ENCODE assay signal across 7 mouse cellular contexts in the genomic region with DNA sequence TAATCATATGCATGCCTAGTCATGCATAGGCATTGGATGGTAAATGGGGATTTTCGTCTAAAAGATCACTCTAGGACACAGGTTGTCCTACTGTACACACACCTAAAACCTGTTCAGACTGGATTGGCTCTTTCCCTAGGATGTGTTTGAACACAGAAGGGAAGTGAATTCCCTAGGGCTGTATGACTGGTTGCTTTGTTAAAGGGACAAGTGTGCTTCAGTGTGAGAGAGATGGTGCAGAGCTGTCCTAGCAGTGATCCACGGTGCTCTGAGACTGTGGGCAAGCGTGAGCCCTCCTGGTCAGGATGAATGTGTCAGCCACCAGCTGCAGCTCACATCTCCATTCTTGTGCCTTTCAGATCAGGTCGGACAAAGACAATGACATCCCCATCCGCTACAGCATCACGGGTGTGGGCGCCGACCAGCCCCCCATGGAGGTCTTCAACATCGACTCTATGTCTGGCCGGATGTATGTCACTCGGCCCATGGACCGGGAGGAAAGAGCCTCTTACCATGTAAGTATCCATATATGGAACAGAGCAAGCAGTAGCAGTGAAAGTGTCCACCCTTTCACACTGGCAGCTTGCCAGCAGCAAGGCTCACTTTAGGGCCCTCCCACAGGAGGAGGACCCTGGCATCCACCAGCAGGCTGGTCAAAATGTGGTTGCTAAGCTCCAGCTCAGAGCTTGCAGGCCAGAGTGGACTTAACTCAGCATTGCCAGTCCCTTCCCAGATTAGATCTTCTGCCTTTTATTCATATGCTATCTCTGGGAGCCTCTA.
A peak's percentile ranks its signal among the peaks of the same experiment; 100 is the strongest.
DNase-seq lines count a peak whose midpoint lies in the region; ATAC-seq lines count a peak whose summit lies in the region.

No protein-coding gene starts in this region.

- no peak overlapping the region for H3K9ac ChIP-seq in neural tube, embryonic 12.5 days
- no peak overlapping the region for H3K9ac ChIP-seq in heart, embryonic 14.5 days (ENCODE audit: low read length)

- no peaks in the 10 kb centered on the region for H3K36me3 ChIP-seq in neural tube, embryonic 12.5 days
- no peaks in the 10 kb centered on the region for H3K36me3 ChIP-seq in heart, embryonic 14.5 days (ENCODE audit: control insufficient read depth, insufficient read depth, low read length)
- no peaks in the 10 kb centered on the region for H3K36me3 ChIP-seq in limb, embryonic 10.5 days

- H3K27ac ChIP-seq in neural tube, embryonic 12.5 days: no peak overlapping the region
- H3K27ac ChIP-seq in heart, embryonic 14.5 days (replicated peaks in 1 of 2; ENCODE audit: control insufficient read depth in 1 of 2, insufficient read depth in 1 of 2, low read depth in 2 of 2, low read length in 2 of 2): peak overlapping the region; percentile 23 to 58; a peak in 3 of 4 replicates
- H3K27ac ChIP-seq in limb, embryonic 10.5 days: 0 out of 2 replicates have a peak overlapping the region, but pooled peaks have one; percentile 7

- 73% methylated on average over 12 of the region's 12 CpGs for WGBS in neural tube, embryonic 12.5 days
- WGBS in heart, embryonic 14.5 days: 50% methylated on average over 12 of the region's 12 CpGs
- 87% methylated on average over 12 of the region's 12 CpGs for WGBS in limb, embryonic 10.5 days

- no peak for DNase-seq in neural tube, embryonic 10.5 days (ENCODE audit: extremely low spot score, low spot score)
- no peak for DNase-seq in limb, embryonic 10.5 days (ENCODE audit: low spot score)
- peak; percentile 25 for DNase-seq in skeletal muscle tissue, adult 2 months (ENCODE audit: low read depth, low spot score)
- DNase-seq in spleen, postnatal 14 days (ENCODE audit: low spot score in 2 of 2): no peak

- H3K4me3 ChIP-seq in neural tube, embryonic 12.5 days: no peak overlapping the region
- H3K4me3 ChIP-seq in heart, embryonic 14.5 days (ENCODE audit: control insufficient read depth in 1 of 2, insufficient read depth in 1 of 2, low read depth in 1 of 2, low read length in 2 of 2): no peak overlapping the region
- no peak overlapping the region for H3K4me3 ChIP-seq in limb, embryonic 10.5 days

- H3K4me2 ChIP-seq in neural tube, embryonic 12.5 days (replicated peaks): no peak overlapping the region
- peak overlapping the region; percentile 18; the same call in 1 of the 2 replicates for H3K4me2 ChIP-seq in heart, embryonic 14.5 days (ENCODE audit: low read length)

- H3K27me3 ChIP-seq in neural tube, embryonic 12.5 days (replicated peaks): no peaks in the 10 kb centered on the region
- no peaks in the 10 kb centered on the region for H3K27me3 ChIP-seq in heart, embryonic 14.5 days (ENCODE audit: control insufficient read depth, insufficient read depth, low read length)
- no peaks in the 10 kb centered on the region; the same call in 1 of the 2 replicates for H3K27me3 ChIP-seq in limb, embryonic 10.5 days (ENCODE audit: low read depth, poor library complexity, severe bottlenecking)

- H3K4me1 ChIP-seq in neural tube, embryonic 12.5 days: peaks cover 32% of the 10 kb centered on the region
- peaks cover 11 to 13% of the 10 kb centered on the region in 2 experiments for H3K4me1 ChIP-seq in heart, embryonic 14.5 days (ENCODE audit: control insufficient read depth in 2 of 2, insufficient read depth in 2 of 2, low read length in 2 of 2)
- H3K4me1 ChIP-seq in limb, embryonic 10.5 days: peaks cover 41% of the 10 kb centered on the region

- no peaks in the 10 kb centered on the region for H3K9me3 ChIP-seq in neural tube, embryonic 12.5 days
- no peaks in the 10 kb centered on the region for H3K9me3 ChIP-seq in heart, embryonic 14.5 days (ENCODE audit: control insufficient read depth, low read length)
- no peaks in the 10 kb centered on the region for H3K9me3 ChIP-seq in limb, embryonic 10.5 days (replicated peaks)

- ATAC-seq in neural tube, embryonic 12.5 days (ENCODE audit: low FRiP score, low read depth): peak; percentile 48; the same call in 1 of the 2 replicates
- ATAC-seq in heart, embryonic 14.5 days (ENCODE audit: insufficient number of reproducible peaks, insufficient read depth, low FRiP score, low read depth): peak; percentile 89
- ATAC-seq in megakaryocyte, adult 5-6 weeks (ENCODE audit: poor library complexity, severe bottlenecking): no peak
